Mouse (Mus musculus) macrophage (primary cell): ENCODE results near the gene Zfp446. TPM values are rescaled to one million over a fixed set of nuclear protein-coding genes. Genes with fewer than 3 reads are reported as not detected.
A peak's percentile ranks its signal among the peaks of the same experiment; 100 is the strongest.

ENCODE experiments used
- H3K27ac ChIP-seq: fragments of 350-480 bp; formaldehyde crosslinking; 2 replicates; pipeline ENCODE4 v1.9.0; 2021
- H3K36me3 ChIP-seq: fragments of 350-480 bp; formaldehyde crosslinking; 2 replicates; pipeline ENCODE4 v1.9.0; 2021; ENCODE audit errors: inconsistent target
- H3K4me3 ChIP-seq: fragments of 350-480 bp; formaldehyde crosslinking; 2 replicates; pipeline ENCODE4 v1.9.0; 2021; ENCODE audit errors: inconsistent target
- H3K79me2 ChIP-seq: fragments of 350-480 bp; formaldehyde crosslinking; 2 replicates; pipeline ENCODE4 v1.9.0; 2021; ENCODE audit errors: inconsistent target
- whole genome bisulfite sequencing: methylation state at CpG from one replicate; pipeline ENCODE4 v1.1.7; 2026; ENCODE audit warnings: inconsistent platforms; ENCODE audit not compliant: missing documents; 5-methylcytosine and 5-hydroxymethylcytosine counted together
- polyA plus RNA-seq: library from polyadenylated mRNA; stranded (reverse); fragments of 250-400 nt; gene quantifications from 3 replicates; pipeline ENCODE4 v1.2.4, GENCODE M21; 2018; ENCODE audit warnings: inconsistent platforms

Gene Zfp446
- polyA plus RNA-seq, 1 experiment from 2014 or later: 1.6 TPM

DNA sequence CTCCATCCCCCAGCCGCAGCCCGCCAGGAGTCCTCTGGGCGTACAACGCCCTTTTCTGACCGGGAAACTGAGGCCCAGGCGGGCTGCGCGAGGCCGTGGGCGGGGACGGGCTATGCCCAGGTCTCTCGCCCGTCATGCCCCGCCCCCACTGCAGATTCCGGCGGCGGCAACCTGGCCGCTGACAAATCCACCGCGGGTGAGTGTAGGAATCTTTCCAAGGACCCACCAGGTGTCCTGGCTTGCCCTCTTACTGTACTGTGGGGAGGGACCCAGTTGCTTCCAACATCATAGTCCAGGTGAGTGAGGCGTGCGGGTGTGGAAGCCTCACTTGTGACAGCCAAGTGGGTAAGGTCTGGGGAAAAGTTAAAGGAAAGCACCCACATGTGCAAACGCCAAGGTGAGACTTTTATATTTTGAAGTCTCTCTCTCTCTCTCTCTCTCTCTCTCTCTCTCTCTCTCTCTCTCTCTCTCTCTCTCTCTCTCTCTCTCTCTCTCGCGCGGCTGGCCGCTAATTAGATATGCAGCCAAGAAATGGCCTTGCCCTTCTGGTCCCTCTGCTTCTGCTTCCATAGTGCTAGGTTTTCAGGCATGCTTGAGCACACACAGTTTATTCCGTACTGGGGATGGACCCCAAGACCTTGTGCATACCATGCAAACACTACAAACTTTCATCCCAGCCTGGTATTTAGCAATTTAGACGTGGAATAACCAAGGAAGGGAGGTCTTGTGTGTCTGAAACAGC, 11.4 kb upstream of the Zfp446 start:
- Histone ChIP-seq H3K36me3 (peaks cover 22% of the 10 kb centered on the region; the same call in 1 of the 2 replicates), H3K79me2 (peaks cover 22% of the 10 kb centered on the region), H3K27ac (peak overlapping the region; percentile 81), H3K4me3 (peak overlapping the region; percentile 74)
- WGBS: under 1% methylated on average over 25 of the region's 29 CpGs

DNA sequence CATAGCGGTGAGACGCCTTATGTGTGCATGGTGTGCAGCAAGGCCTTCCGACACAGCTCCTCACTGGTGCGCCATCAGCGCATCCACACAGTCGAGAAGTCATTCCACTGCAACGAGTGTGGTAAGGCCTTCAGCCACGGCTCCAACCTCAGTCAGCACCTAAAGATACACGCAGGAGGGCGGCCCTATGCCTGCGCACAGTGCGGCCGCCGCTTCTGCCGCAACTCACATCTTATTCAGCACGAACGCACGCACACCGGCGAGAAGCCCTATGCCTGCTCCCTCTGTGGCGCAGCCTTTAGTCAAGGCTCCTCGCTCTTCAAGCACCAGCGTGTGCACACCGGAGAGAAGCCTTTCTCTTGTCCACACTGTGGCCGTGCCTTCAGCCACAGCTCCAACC, 6.7 kb upstream of the Zfp446 start:
- peaks cover 25% of the 10 kb centered on the region; the same call in 1 of the 2 replicates for H3K36me3 ChIP-seq
- no peak overlapping the region for H3K4me3 ChIP-seq
- 91% methylated on average over 18 of the region's 25 CpGs for WGBS
- no peak overlapping the region for H3K27ac ChIP-seq
- H3K79me2 ChIP-seq: peaks cover 22% of the 10 kb centered on the region

DNA sequence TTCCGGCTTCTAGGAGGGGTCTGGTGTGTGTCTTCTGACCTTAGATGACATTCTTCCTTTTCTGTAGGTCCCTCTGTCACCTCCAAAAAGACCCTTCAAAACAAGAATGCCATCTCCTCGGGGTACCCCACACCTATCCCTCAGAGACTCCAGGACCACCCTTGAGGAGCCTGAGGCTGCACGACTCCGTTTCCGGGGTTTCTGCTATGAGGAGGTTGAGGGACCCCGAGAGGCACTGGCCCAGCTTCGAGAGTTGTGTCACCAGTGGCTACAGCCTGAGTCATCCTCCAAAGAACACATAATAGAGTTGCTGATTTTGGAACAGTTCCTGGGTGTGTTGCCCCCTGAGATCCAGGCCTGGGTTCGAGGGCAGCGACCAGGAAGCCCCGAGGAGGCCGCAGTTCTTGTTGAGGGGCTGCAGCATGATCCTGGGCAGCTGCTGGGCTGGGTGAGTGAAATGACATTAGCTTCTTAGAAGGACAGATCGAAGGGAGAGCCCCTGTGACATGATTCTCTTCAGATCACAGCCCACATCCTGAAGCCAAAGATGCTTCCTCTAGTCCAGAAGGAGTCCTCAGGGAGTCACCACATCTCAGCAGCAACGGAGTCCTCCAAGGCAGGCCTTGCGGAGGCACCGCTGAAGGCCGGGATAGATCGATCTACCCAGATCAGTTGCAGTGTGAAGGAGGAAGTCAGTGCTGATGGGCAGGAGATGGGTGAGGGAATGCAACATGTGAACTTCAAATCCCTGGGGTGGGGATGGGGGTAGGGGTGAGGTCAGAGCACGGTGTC, 1.5 kb downstream of the Zfp446 start:
- Histone ChIP-seq H3K4me3 (no peak overlapping the region), H3K27ac (peak overlapping the region; percentile 76), H3K36me3 (no peaks in the 10 kb centered on the region), H3K79me2 (no peaks in the 10 kb centered on the region)
- 84% methylated on average over 18 of the region's 18 CpGs for WGBS

DNA sequence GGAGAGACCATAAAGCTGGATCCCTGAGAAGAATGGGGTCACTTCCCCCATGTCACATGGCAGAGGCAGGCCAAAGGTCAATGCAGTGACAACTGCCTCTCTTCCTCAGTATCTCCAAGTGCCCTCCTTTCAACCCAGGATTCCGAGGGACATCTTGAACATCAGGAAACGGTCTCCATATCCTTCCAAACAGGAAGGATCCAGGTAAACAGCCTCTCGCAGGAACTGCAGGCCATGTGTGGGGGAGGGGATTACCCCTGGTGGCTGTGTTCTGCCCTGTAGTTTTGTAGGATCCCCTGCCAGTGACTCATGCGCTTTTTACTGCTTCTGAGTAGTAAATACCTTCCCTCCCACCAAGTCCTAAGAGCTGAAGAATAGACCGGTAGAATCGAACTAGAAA, 2.1 kb downstream of the Zfp446 start:
- Histone ChIP-seq H3K27ac (peak overlapping the region; percentile 76; the same call in 1 of the 2 replicates), H3K79me2 (no peaks in the 10 kb centered on the region), H3K4me3 (no peak overlapping the region), H3K36me3 (no peaks in the 10 kb centered on the region)
- 84% methylated on average over 6 of the region's 6 CpGs for WGBS

- Histone ChIP-seq H3K27ac (no peak overlapping the region), H3K36me3 (no peaks in the 10 kb centered on the region), H3K4me3 (no peak overlapping the region), H3K79me2 (no peaks in the 10 kb centered on the region)
- 98% methylated on average over 7 of the region's 7 CpGs for WGBS
Observed at GRCm38 (mm10) chr7:12980291-12980690, 2.6 kb downstream of the Zfp446 start.

DNA sequence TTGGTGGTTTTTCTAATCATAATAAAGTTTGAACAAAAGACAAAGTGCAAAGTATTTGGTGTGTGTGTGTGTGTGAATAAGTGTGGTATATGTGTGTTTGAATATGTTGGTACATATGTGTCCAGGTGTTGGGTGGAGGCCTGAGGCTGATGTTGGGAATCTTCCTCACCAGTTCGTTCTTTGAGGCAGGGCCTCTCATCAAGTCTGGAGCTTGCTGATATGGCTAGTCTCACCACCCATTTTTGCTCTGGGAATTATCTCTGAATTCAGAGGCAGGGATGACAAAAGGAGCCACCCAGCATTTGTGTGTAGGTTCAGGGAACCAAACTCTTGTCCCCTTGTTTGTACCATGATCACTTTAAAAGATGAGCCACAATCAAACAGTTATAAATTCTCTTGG, 8.1 kb downstream of the Zfp446 start:
- Histone ChIP-seq H3K79me2 (no peaks in the 10 kb centered on the region), H3K27ac (no peak overlapping the region), H3K36me3 (no peaks in the 10 kb centered on the region), H3K4me3 (no peak overlapping the region)
- 100% methylated on average over 1 of the region's 1 CpGs for WGBS

- no peak overlapping the region for H3K27ac ChIP-seq
- no peaks in the 10 kb centered on the region for H3K79me2 ChIP-seq
- no peaks in the 10 kb centered on the region for H3K36me3 ChIP-seq
- WGBS: 87% methylated on average over 8 of the region's 8 CpGs
- H3K4me3 ChIP-seq: no peak overlapping the region
Observed at GRCm38 (mm10) chr7:12986906-12987305, 9.3 kb downstream of the Zfp446 start.

DNA sequence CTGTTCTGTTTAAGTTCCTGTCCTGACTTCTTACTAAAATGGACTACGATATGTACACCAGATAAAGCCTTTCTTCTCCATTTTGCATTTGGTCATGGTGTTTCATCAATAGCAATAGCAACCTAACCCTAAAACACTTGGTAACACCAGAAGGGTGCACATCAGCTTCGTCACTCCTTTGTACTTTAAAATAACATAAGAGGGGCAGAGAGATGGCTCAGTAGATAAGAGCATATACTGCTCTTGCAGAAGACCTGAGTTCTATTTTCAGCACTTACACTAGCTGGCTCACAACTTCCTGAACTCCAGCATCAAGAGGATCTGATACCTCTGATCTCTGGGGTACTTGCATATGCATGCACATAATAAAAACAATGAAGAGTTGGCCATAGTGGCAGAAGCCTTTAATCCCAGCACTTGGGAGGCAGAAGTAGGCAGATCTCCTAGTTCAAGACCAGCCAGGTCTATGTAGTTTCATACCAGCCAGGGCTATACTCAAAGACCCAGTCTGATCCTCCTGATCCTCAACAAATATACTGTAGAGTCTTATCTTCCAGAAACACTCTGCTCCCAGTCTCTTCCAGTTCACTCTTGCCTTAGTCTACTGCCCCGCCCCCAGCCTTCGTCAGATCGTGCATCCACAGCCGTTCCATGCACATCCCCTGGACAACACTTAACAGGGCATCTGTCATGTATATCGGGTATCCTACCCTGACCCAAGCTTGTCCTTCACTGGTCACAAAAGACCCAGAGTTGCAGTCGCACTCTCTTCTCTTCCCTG, 10.0 kb downstream of the Zfp446 start:
- Histone ChIP-seq H3K27ac (peak overlapping the region; percentile 19; the same call in 1 of the 2 replicates), H3K4me3 (no peak overlapping the region), H3K36me3 (no peaks in the 10 kb centered on the region), H3K79me2 (no peaks in the 10 kb centered on the region)
- 77% methylated on average over 8 of the region's 8 CpGs for WGBS

GRCm38 (mm10) chr7:12992222-12992621, 14.6 kb downstream of the Zfp446 start:
- Histone ChIP-seq H3K36me3 (no peaks in the 10 kb centered on the region), H3K4me3 (no peak overlapping the region), H3K27ac (no peak overlapping the region), H3K79me2 (no peaks in the 10 kb centered on the region)
- WGBS: 0% methylated on average over 3 of the region's 3 CpGs

- WGBS: 90% methylated on average over 7 of the region's 10 CpGs
- Histone ChIP-seq H3K4me3 (no peak overlapping the region), H3K79me2 (no peaks in the 10 kb centered on the region), H3K36me3 (no peaks in the 10 kb centered on the region), H3K27ac (no peak overlapping the region)
Observed at GRCm38 (mm10) chr7:12993148-12993547, 15.5 kb downstream of the Zfp446 start.

DNA sequence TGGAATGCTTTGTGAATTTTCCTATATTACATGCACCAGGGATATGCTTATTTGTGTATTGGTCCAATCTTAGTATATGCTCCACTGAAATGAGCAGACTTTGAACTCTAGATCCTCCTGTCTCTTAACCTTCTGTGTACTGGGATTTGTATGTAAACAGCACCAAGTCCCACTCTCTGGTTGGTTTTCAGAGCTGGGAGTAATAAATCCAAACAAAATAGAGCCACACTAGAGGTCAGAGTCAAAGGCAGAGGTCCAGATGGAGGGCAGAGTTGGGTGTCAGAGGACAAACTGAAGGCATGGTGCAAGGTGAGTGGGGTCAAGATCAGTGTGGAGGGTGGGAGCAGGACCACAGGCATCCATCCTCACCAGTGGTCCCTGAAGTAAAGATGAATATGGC, 18.2 kb downstream of the Zfp446 start:
- H3K79me2 ChIP-seq: no peaks in the 10 kb centered on the region
- no peaks in the 10 kb centered on the region for H3K36me3 ChIP-seq
- no peak overlapping the region for H3K4me3 ChIP-seq
- H3K27ac ChIP-seq: no peak overlapping the region

DNA sequence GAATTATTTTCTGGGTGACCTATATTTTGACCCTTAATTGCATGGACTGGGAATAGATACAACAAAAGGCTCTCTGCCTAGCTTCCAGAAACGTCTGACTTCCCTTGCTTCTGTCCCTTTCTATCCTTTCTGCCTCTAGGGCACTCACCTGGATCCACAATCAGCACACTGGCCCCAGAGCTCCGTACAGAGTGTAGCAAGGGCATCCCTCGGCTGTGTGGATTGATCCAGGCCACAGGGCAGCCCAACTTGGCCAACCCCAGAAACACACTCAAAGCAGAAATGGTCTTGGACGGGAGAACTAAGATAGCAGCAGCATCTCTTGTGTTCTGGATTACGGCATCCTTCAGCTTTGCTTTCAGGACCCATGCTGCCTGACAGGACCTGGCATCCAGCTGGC, 19.6 kb downstream of the Zfp446 start:
- Histone ChIP-seq H3K4me3 (no peak overlapping the region), H3K36me3 (no peaks in the 10 kb centered on the region)
- WGBS: 84% methylated on average over 5 of the region's 5 CpGs

DNA sequence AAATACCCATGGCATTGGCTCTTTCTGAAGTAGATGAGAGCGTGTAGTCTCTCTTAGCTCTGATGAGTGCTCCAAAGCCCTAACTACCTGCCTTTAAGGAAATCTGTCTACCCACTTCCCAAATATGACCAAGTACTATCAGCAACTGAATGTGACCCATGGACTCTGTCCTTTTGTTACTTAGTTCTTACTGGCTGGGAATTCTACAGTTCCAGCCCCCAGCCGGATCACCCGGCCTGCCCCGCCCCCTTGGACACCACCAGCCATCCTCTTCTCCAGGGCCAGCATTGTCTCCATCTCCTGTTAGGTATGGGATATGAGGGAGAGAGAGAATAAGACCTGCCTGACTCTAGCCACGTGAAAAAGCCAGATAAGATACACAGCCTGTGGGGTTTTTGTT, 20.4 kb downstream of the Zfp446 start, which contains the start of gene Slc27a5:
TSS of gene Slc27a5 (minus strand) at position 140 of the 400 bp plus-strand sequence.
- Histone ChIP-seq H3K27ac (no peak within 1 kb of the TSS), H3K79me2 (no peaks in the 10 kb centered on the region), H3K4me3 (no peak within 1 kb of the TSS), H3K36me3 (no peaks in the 10 kb centered on the region)
- WGBS: 85% methylated on average over 5 of the region's 5 CpGs

More for the DNA sequence above, 19.6 kb downstream of the Zfp446 start:
- Histone ChIP-seq H3K27ac (no peak overlapping the region), H3K79me2 (no peaks in the 10 kb centered on the region)

DNA sequence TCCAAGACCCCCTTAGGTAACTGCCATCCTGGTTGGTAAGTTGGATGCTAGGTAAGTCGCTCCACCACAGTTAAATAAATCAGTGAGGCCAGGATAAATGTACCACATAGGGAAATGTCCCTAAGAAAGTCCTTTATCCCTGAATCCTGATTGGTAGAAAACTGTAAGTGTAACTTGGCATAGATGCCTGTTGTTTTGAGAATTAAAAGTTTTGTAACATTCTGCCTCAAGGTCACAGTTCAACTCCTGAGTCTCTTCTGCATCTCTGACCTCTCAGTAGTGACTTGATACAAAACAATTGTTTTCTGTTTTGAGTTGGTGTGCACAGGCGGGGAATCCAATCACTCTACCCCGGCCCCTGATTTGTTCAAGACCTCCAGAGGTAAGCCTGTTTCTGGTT, 21.2 kb downstream of the Zfp446 start, which contains the start of gene Trim28:
TSS of gene Trim28 (plus strand) at position 264 of the 400 bp plus-strand sequence.
- Histone ChIP-seq H3K36me3 (no peaks in the 10 kb centered on the region), H3K4me3 (no peak within 1 kb of the TSS), H3K27ac (no peak within 1 kb of the TSS), H3K79me2 (no peaks in the 10 kb centered on the region)
- 98% methylated on average over 3 of the region's 3 CpGs for WGBS
